Mouse (Mus musculus) liver, embryonic 18 days (tissue): ENCODE data around the gene Gm20422. TPM values are rescaled to one million over a fixed set of nuclear protein-coding genes. Genes with fewer than 3 reads are reported as not detected.

ENCODE experiments used
- polyA plus RNA-seq: library from polyadenylated mRNA; depleted of rRNA; stranded (reverse); fragments of >200 nt; gene quantifications from 2 replicates; pipeline ENCODE4 v1.2.3, GENCODE M21; 2012; rRNA removed

Gm20422 gene
- polyA plus RNA-seq, result 0.36 and 0.38 TPM in 2 replicates

DNA sequence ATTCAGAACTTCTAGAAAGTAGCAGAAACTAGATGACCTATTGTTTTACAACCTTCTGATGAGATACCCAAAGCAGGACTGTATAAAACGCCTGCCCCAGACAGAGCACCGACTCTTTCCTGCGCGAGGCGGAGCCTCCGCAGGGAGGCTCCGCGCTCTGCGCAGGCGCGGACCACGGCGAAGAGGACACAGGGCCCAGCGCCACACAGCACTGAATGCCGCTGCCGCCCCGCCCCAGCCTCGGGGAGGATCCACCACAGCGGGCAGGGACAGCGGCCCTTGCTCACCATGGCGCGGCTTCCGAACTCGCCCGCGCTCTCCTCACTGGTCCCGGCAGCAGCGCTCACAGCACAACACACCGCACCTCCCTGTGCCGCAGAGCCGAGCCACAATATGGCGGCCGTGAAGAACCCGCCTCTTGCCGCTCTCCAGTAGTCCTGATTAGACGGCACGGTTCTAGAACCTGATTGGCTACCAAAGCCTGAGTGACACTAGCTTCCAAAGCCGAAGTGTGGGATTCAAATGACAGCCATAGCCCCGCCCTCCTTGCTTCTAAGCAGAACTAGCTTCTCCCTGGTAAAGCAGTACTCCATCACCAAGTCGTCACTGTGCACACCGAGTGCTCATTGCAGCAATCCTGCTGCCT lies at the start of gene Gm20422:
Gene Gm20422 (minus strand): TSS at position 384 of the 646 bp plus-strand sequence.

DNA sequence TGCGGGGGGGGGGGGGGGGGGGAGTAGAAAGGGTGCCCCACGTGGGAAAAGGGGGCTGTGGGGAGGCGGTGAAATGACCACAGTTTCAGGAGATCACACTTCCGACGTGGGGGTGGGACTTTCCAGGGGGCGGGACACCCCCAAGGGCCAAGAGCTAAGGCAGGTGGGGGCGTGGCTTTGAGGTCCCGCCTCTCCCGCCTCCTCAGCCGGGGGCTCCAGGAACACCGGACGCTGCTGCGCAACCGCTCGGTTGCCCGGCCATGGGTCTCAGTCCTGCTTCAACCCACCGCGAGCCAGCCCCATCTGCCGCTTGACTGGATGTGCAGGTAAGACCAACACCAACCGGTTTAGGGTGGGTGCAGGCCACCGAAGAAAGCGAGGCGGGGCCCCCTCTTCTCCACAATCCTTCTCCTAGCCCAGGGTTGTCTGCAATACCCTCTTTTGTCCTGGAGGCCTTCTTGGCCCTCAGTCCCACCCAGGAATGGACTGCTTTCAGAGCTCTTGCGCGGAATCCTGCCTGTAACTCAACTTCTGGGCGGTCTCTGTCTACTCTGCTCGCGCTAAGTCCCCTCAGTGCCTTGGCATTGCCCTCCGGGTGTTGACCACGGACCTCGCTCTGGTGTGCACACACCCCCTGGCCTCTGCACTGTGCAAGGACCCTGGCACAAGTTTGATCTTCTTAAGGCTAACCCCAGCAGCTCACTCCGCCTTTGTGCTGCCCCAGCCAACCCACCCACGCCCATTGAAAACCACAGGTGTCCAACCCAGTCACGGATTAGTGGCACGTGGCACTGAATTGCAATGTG lies 47.9 kb upstream of the Gm20422 start, which contains the start of gene Lpar2:
Gene Lpar2 (plus strand): TSS at position 44 of the 806 bp plus-strand sequence.

DNA sequence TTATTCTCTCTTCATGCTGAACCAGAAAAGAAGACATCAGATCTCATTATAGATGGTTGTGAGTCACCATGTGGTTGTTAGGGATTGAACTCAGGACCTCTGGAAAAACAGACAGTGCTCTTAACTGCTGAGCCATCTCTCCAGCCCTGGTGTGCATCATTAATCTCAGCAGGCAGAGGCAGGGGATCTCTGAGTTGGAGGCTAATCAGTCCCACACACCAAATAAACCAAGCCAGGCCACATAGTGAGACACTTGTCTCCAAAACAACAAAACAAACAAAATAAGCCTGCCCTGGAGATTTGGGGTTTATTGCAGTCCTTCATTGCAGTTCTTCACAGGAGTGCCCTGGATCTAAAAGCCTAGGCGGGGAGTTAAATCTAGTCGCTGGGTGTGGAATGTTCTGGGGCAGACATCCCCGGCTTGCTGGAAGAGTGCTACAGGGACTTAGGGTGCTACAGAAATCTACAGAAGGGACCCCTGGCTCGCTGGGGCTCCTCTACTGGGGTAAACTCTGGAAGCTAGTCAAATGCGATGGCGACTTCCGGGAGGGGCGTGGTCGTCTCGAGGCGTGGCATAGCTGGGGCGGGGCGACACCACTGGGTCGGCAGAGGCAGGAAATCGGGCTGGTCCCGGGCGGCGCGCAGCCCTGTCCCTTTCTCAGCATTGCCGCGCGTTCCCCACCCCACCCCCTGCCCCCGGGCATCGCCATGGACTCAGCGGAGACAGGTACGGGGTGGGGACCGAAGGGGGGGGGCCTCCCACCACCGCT lies 33.6 kb upstream of the Gm20422 start, which contains the start of gene Gmip:
Gene Gmip (plus strand): TSS at position 586 of the 770 bp plus-strand sequence.

DNA sequence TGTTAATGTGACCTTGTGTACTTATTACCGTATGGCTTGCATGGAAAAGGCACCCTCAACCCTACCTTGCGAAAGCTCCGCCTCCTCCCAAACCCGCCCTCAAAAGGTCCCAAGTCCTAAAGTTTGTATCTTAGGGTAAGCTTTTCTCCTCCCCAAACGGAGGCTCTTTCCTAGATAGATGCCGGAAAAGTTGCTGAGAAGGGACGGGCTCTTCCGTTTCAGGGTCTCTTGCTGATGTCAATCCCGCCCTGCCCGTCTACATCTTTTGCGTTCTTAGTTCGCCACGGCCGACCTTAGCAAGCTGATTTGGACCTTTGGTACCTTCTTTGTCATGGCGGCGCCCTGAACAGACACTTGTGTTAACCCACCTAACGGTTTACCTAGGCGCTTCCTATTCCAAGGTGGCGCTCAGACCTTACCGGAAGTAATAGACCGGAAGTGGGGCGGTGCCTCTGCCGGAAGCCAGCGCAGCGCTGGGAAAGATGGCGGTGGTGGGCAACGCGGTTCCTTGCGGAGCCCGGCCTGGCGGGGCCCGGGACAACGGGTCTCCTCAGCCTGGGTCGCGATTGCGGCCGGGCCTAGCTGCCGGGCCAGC lies 16.2 kb upstream of the Gm20422 start, which contains the start of the genes Atp13a1 and Zfp866:
Gene Atp13a1 (plus strand): TSS at position 391 of the 595 bp plus-strand sequence.
Gene Zfp866 (minus strand): TSS at position 406 of the 595 bp plus-strand sequence.

DNA sequence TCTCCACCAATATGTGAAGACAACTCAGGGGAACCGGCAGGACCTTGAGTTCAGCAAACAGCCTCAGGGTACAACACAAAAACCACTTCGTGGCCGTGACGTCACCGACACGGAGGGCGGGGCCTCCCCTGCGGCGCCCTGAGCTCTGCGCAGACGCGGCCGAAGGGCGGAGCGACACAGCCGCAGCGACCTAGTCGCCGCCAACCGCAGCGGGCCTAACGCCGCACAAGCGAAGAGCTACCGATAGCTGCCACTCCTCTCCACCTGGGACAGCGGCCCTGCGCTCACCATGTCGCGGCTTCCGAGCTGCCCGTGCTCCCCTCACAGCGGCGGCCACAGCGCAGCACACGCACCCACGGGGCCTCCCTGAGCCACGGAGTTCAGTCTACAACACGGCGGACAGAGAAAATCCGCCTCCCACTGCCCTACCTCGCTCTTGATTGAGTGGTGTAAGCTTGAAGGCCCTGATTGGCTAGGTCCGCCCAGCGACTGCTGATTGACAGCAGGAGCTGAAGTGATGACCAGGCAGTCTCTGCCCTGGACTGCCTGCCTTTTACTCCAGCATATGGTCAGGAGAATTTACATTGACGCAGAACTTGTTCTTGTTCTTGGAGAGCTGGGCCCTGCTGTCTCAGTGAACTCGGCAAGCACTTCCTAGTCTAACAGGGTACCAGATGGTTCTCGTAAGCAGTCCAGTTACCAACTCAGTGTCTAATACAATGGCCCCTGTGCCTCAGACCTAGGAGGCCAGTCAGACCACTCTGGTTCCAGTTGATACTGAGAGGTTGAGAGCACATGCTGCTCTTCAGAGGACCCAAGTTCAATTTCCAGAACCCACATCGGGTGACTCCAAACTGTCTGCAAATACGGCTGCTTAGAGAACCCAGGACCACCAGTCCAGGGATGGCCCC lies 24.9 kb downstream of the Gm20422 start, which contains the start of gene Zfp963:
Gene Zfp963 (minus strand): TSS at position 427 of the 911 bp plus-strand sequence.

DNA sequence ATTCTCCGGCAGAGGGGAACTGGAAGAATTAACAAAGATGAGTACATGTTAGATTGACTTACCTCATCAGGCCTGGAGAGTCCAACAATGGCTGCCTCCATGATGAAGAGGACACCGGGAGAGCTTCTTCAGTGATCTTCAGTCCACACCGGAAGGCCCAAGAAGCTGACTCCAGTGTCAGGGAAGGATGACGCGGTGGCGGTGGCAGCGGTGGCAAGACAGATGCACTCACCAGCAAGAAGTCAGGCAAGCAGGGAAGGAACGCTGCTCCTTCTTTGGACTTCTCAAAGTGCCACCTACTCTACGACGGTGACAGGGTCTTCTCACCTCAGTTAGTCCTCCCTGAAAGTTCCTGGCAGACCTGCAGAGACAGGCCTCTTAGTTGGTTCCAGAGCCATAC lies 64.1 kb downstream of the Gm20422 start, which contains the start of gene Zfp869:
Gene Zfp869 (minus strand): TSS at position 101 of the 400 bp plus-strand sequence.

Other genes with a start within 250 kb of the Gm20422 start
- 3.3 and 3.4 TPM in 2 replicates for gene Zfp868, start 149.3 kb downstream of the Gm20422 start, polyA plus RNA-seq
- 0.32 and 0.38 TPM in 2 replicates for gene Zfp964, start 120.4 kb downstream of the Gm20422 start, polyA plus RNA-seq
- gene Zfp869, start 64.2 kb downstream of the Gm20422 start, polyA plus RNA-seq, result 4.5 and 5.0 TPM in 2 replicates
- gene Zfp963, start 24.9 kb downstream of the Gm20422 start, polyA plus RNA-seq, result 1.9 TPM in 2 replicates
- 18.9 and 24.3 TPM in 2 replicates for gene Atp13a1, start 16.3 kb upstream of the Gm20422 start, polyA plus RNA-seq
- 5.2 and 5.7 TPM in 2 replicates for gene Zfp866, start 16.3 kb upstream of the Gm20422 start, polyA plus RNA-seq
- 11.3 and 12.9 TPM in 2 replicates for gene Gmip, start 33.8 kb upstream of the Gm20422 start, polyA plus RNA-seq
- gene Lpar2, start 47.5 kb upstream of the Gm20422 start, polyA plus RNA-seq, result 0.46 and 0.58 TPM in 2 replicates
- gene Pbx4, start 57.6 kb upstream of the Gm20422 start, polyA plus RNA-seq, result 1.2 and 1.4 TPM in 2 replicates
- gene Cilp2, start 112.8 kb upstream of the Gm20422 start, polyA plus RNA-seq, result 0.01 and 0.02 TPM in 2 replicates
- gene Tssk6, start 127.3 kb upstream of the Gm20422 start, polyA plus RNA-seq, result 0.22 and 0.24 TPM in 2 replicates
- 62.7 and 63.0 TPM in 2 replicates for gene Ndufa13, start 127.7 kb upstream of the Gm20422 start, polyA plus RNA-seq
- 0.44 and 0.46 TPM in 2 replicates for gene Yjefn3, start 127.8 kb upstream of the Gm20422 start, polyA plus RNA-seq
- gene Gatad2a, start 221.5 kb upstream of the Gm20422 start, polyA plus RNA-seq, result 12.3 and 13.6 TPM in 2 replicates